Mouse (Mus musculus) stomach, postnatal 0 days (tissue): ENCODE data around the gene Naa50.

ENCODE experiments used
- CTCF ChIP-seq: IDR thresholded peaks from 2 replicates; pipeline ENCODE4 v1.5.1; 2016; ENCODE audit warnings: antibody characterized with exemption, low read depth, mild to moderate bottlenecking, moderate library complexity
- EP300 ChIP-seq: optimal IDR thresholded peaks from 2 replicates; pipeline ENCODE3; 2016; ENCODE audit warnings: antibody characterized with exemption

DNA sequence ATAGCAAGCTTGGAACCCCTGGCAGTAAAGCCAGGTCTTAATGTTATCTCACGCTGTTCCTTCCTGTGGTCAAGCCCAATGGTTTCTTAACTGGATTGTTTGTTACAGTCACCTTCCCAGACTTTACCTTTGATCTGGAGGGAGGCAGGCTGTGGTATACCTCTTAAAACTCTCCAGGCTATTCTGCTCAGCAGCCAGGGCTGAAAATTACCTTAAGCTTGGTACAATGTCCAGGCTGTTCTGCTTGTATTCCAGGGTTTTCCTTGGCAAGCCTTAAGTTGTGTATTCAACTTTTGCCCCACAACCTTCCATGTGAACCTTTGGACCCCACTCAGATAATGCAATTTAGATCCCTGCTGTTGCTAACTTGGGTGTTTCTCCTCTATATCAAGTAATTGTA is 35.4 kb downstream of the Naa50 start:
- no peak for TF ChIP-seq CTCF
- TF ChIP-seq EP300 = no peak
